Mouse (Mus musculus): ENCODE measurements around the gene Gm4881. TPM values are rescaled to one million over a fixed set of nuclear protein-coding genes. Genes with fewer than 3 reads are reported as not detected.

The Gm4881 gene
- polyA plus RNA-seq, 1 experiment from 2014 or later: not detected

- Histone ChIP-seq H3K4me1 (replicated peaks; ENCODE audit: control insufficient read depth, insufficient read depth, low read length) (peaks cover 27% of the 10 kb centered on the region), H3K36me3 (ENCODE audit: control insufficient read depth, insufficient read depth, low read length) (peaks cover 49% of the 10 kb centered on the region), H3K9me3 (ENCODE audit: control insufficient read depth, low read length) (no peaks in the 10 kb centered on the region), H3K27ac (ENCODE audit: low read depth, low read length) (peak overlapping the region; percentile 95), H3K9ac (ENCODE audit: low read depth, low read length) (peak overlapping the region; percentile 100), H3K27me3 (replicated peaks; ENCODE audit: control insufficient read depth, insufficient read depth, low read length) (no peaks in the 10 kb centered on the region), H3K4me2 (peak overlapping the region; percentile 83), H3K4me3 (ENCODE audit: low read depth, low read length) (peak overlapping the region; percentile 100)
- DNase-seq (ENCODE audit: low spot score) (peak; percentile 46), ATAC-seq (replicated peaks; ENCODE audit: low FRiP score) (no peak)
- 43% methylated on average over 4 of the region's 4 CpGs for WGBS
These were observed 58.0 kb downstream of the Gm4881 start for GRCm38 (mm10) chr7:24886308-24886633.

- Histone ChIP-seq H3K9ac (ENCODE audit: low read depth, low read length) (peak overlapping the region; percentile 100), H3K27ac (ENCODE audit: low read depth, low read length) (peak overlapping the region; percentile 95), H3K4me3 (ENCODE audit: low read depth, low read length) (peak overlapping the region; percentile 100), H3K4me1 (replicated peaks; ENCODE audit: control insufficient read depth, insufficient read depth, low read length) (peaks cover 27% of the 10 kb centered on the region), H3K4me2 (peak overlapping the region; percentile 83), H3K9me3 (ENCODE audit: control insufficient read depth, low read length) (no peaks in the 10 kb centered on the region), H3K36me3 (ENCODE audit: control insufficient read depth, insufficient read depth, low read length) (peaks cover 49% of the 10 kb centered on the region), H3K27me3 (replicated peaks; ENCODE audit: control insufficient read depth, insufficient read depth, low read length) (no peaks in the 10 kb centered on the region)
- no peak for DNase-seq (ENCODE audit: low spot score)
- ATAC-seq (replicated peaks; ENCODE audit: low FRiP score): no peak
- 25% methylated on average over 12 of the region's 12 CpGs for WGBS
These were observed 58.6 kb downstream of the Gm4881 start for GRCm38 (mm10) chr7:24885468-24886307.

GRCm38 (mm10) chr7:24884693-24885291 lies 59.5 kb downstream of the Gm4881 start:
- ATAC-seq (replicated peaks; ENCODE audit: low FRiP score) (peak; percentile 1; the same call in 1 of the 2 replicates), DNase-seq (ENCODE audit: low spot score) (no peak)
- no peaks in the 10 kb centered on the region for H3K27me3 ChIP-seq (replicated peaks; ENCODE audit: control insufficient read depth, insufficient read depth, low read length)
- peaks cover 27% of the 10 kb centered on the region for H3K4me1 ChIP-seq (replicated peaks; ENCODE audit: control insufficient read depth, insufficient read depth, low read length)
- whole genome bisulfite sequencing: under 1% methylated on average over 47 of the region's 47 CpGs
- peak overlapping the region; percentile 100 for H3K4me3 ChIP-seq (ENCODE audit: low read depth, low read length)
- no peaks in the 10 kb centered on the region for H3K9me3 ChIP-seq (ENCODE audit: control insufficient read depth, low read length)
- peaks cover 46% of the 10 kb centered on the region for H3K36me3 ChIP-seq (ENCODE audit: control insufficient read depth, insufficient read depth, low read length)
- peak overlapping the region; percentile 83 for H3K4me2 ChIP-seq
- peak overlapping the region; percentile 95 for H3K27ac ChIP-seq (ENCODE audit: low read depth, low read length)
- H3K9ac ChIP-seq (ENCODE audit: low read depth, low read length): peak overlapping the region; percentile 100

GRCm38 (mm10) chr7:24883896-24884692 lies 60.2 kb downstream of the Gm4881 start, which contains the start of gene Rps19:
TSS of gene Rps19 (plus strand) at chr7:24884371.
- peak; percentile 96 for DNase-seq (ENCODE audit: low spot score)
- Histone ChIP-seq H3K27ac (ENCODE audit: low read depth, low read length) (peak within 1 kb of the TSS; percentile 95), H3K36me3 (ENCODE audit: control insufficient read depth, insufficient read depth, low read length) (peaks cover 39% of the 10 kb centered on the region), H3K4me1 (replicated peaks; ENCODE audit: control insufficient read depth, insufficient read depth, low read length) (peaks cover 27% of the 10 kb centered on the region), H3K9me3 (ENCODE audit: control insufficient read depth, low read length) (no peaks in the 10 kb centered on the region), H3K27me3 (replicated peaks; ENCODE audit: control insufficient read depth, insufficient read depth, low read length) (no peaks in the 10 kb centered on the region), H3K9ac (ENCODE audit: low read depth, low read length) (peak within 1 kb of the TSS; percentile 100), H3K4me3 (ENCODE audit: low read depth, low read length) (peak within 1 kb of the TSS; percentile 100), H3K4me2 (peak within 1 kb of the TSS; percentile 83)
- ATAC-seq (replicated peaks; ENCODE audit: low FRiP score): peak; percentile 93
- WGBS: under 1% methylated on average over 57 of the region's 57 CpGs

- no peak for DNase-seq (ENCODE audit: low spot score)
- WGBS: 90% methylated on average over 9 of the region's 9 CpGs
These were observed 61.7 kb downstream of the Gm4881 start for GRCm38 (mm10) chr7:24882416-24883199.

GRCm38 (mm10) chr7:24879620-24880019 lies 64.7 kb downstream of the Gm4881 start:
- DNase-seq (ENCODE audit: low spot score) (no peak), ATAC-seq (replicated peaks; ENCODE audit: low FRiP score) (no peak)
- H3K27ac ChIP-seq (ENCODE audit: low read depth, low read length): no peak overlapping the region
- no peak overlapping the region for H3K9ac ChIP-seq (ENCODE audit: low read depth, low read length)
- H3K4me3 ChIP-seq (ENCODE audit: low read depth, low read length): no peak overlapping the region
- no peaks in the 10 kb centered on the region for H3K4me1 ChIP-seq (replicated peaks; ENCODE audit: control insufficient read depth, insufficient read depth, low read length)
- 63% methylated on average over 2 of the region's 2 CpGs for WGBS
- no peaks in the 10 kb centered on the region for H3K9me3 ChIP-seq (ENCODE audit: control insufficient read depth, low read length)
- H3K4me2 ChIP-seq: no peak overlapping the region
- no peaks in the 10 kb centered on the region for H3K27me3 ChIP-seq (replicated peaks; ENCODE audit: control insufficient read depth, insufficient read depth, low read length)
- no peaks in the 10 kb centered on the region for H3K36me3 ChIP-seq (ENCODE audit: control insufficient read depth, insufficient read depth, low read length)

More at GRCm38 (mm10) chr7:24882416-24883199, 61.7 kb downstream of the Gm4881 start:
- Histone ChIP-seq H3K4me2 (no peak overlapping the region), H3K9ac (ENCODE audit: low read depth, low read length) (no peak overlapping the region), H3K4me1 (replicated peaks; ENCODE audit: control insufficient read depth, insufficient read depth, low read length) (peaks cover 20% of the 10 kb centered on the region), H3K9me3 (ENCODE audit: control insufficient read depth, low read length) (no peaks in the 10 kb centered on the region), H3K4me3 (ENCODE audit: low read depth, low read length) (no peak overlapping the region), H3K27ac (ENCODE audit: low read depth, low read length) (no peak overlapping the region), H3K27me3 (replicated peaks; ENCODE audit: control insufficient read depth, insufficient read depth, low read length) (no peaks in the 10 kb centered on the region), H3K36me3 (ENCODE audit: control insufficient read depth, insufficient read depth, low read length) (peaks cover 24% of the 10 kb centered on the region)
- no peak for ATAC-seq (replicated peaks; ENCODE audit: low FRiP score)

GRCm38 (mm10) chr7:24877588-24877987 lies 66.7 kb downstream of the Gm4881 start:
- H3K9ac ChIP-seq (ENCODE audit: low read depth, low read length): no peak overlapping the region
- H3K9me3 ChIP-seq (ENCODE audit: control insufficient read depth, low read length): no peaks in the 10 kb centered on the region
- no peak overlapping the region for H3K27ac ChIP-seq (ENCODE audit: low read depth, low read length)
- no peaks in the 10 kb centered on the region for H3K4me1 ChIP-seq (replicated peaks; ENCODE audit: control insufficient read depth, insufficient read depth, low read length)
- no peak overlapping the region for H3K4me2 ChIP-seq
- DNase-seq (ENCODE audit: low spot score): no peak
- no peaks in the 10 kb centered on the region for H3K36me3 ChIP-seq (ENCODE audit: control insufficient read depth, insufficient read depth, low read length)
- H3K27me3 ChIP-seq (replicated peaks; ENCODE audit: control insufficient read depth, insufficient read depth, low read length): no peaks in the 10 kb centered on the region
- 75% methylated on average over 3 of the region's 3 CpGs for WGBS
- H3K4me3 ChIP-seq (ENCODE audit: low read depth, low read length): no peak overlapping the region
- ATAC-seq (replicated peaks; ENCODE audit: low FRiP score): no peak
